Mouse (Mus musculus) testis, adult 2 months (tissue): Measurements from ENCODE around the gene Trim44.

ENCODE experiments used
- CTCF ChIP-seq: fragments of 200-500 bp; IDR thresholded peaks from 2 replicates; pipeline ENCODE4 v1.5.1; 2012; ENCODE audit warnings: low read depth, mild to moderate bottlenecking, inconsistent platforms, low read length, moderate library complexity; ENCODE audit not compliant: control insufficient read depth, insufficient read depth, insufficient replicate concordance
- POLR2A ChIP-seq: fragments of 200-500 bp; IDR thresholded peaks from 2 replicates; pipeline ENCODE4 v1.6.1; 2012; ENCODE audit warnings: low read depth, mild to moderate bottlenecking, inconsistent platforms, low read length, moderate library complexity; ENCODE audit not compliant: control insufficient read depth

- no peak for TF ChIP-seq CTCF
- TF ChIP-seq POLR2A, result no peak
Measured at GRCm38 (mm10) chr2:102427974-102428373, 20.3 kb upstream of the Trim44 start.
